Mouse (Mus musculus) neural tube, embryonic 14.5 days (tissue): ENCODE measurements around the gene Olfr1443. TPM values are rescaled to one million over a fixed set of nuclear protein-coding genes. Genes with fewer than 3 reads are reported as not detected.
"Not testable (repeated sequence)": the region's sequence is repeated elsewhere in the genome, so short reads cannot be mapped to it uniquely, and the experiment has no call there.

Experiments
- ATAC-seq: fragments of 200-750 bp; cut with Nextera tagmentation; 2 replicates; pipeline ENCODE4 v1.8.0; 2017; ENCODE audit warnings: low read depth, mild to moderate bottlenecking, moderate TSS enrichment, moderate library complexity
- H3K27ac ChIP-seq: fragments of 300-500 bp; sonication (generic); 2 replicates; pipeline ENCODE4 v1.5.1; 2014; ENCODE audit warnings: low read depth, mild to moderate bottlenecking, control low read depth, low read length, moderate library complexity, mixed read lengths
- H3K27me3 ChIP-seq: fragments of 300-500 bp; sonication (generic); 2 replicates; pipeline ENCODE4 v1.6.1; 2014; ENCODE audit warnings: low read length; ENCODE audit not compliant: control insufficient read depth, insufficient read depth
- H3K36me3 ChIP-seq: fragments of 300-500 bp; sonication (generic); 2 replicates; pipeline ENCODE4 v1.6.1; 2014; ENCODE audit warnings: low read length, mixed read lengths; ENCODE audit not compliant: control insufficient read depth, insufficient read depth
- H3K4me1 ChIP-seq: fragments of 300-500 bp; sonication (generic); 2 replicates; pipeline ENCODE4 v1.6.1; 2014; ENCODE audit warnings: low read length; ENCODE audit not compliant: control insufficient read depth, insufficient read depth
- H3K4me2 ChIP-seq: fragments of 300-500 bp; sonication (generic); 2 replicates; pipeline ENCODE4 v1.6.1; 2014; ENCODE audit warnings: mild to moderate bottlenecking, low read depth, low read length, control low read depth
- H3K4me3 ChIP-seq: fragments of 300-500 bp; sonication (generic); 2 replicates; pipeline ENCODE4 v1.5.1; 2014; ENCODE audit warnings: low read depth, low read length, control low read depth, mixed read lengths
- H3K9ac ChIP-seq: fragments of 300-500 bp; sonication (generic); replicated peaks from 2 replicates; pipeline ENCODE4 v1.6.1; 2014; ENCODE audit warnings: low read depth, mild to moderate bottlenecking, control low read depth, low read length, mixed read lengths
- H3K9me3 ChIP-seq: fragments of 300-500 bp; sonication (generic); 2 replicates; pipeline ENCODE4 v1.6.1; 2016; ENCODE audit warnings: low read length; ENCODE audit not compliant: control insufficient read depth
- WGBS: fragments of 180-500 bp; shearing (Covaris S2); extraction: QIAGEN DNeasy Blood & Tissue Kit; methylation state at CpG from one replicate; pipeline ENCODE4 v1.1.7; 2014; 5-methylcytosine and 5-hydroxymethylcytosine counted together
- polyA plus RNA-seq: library from polyadenylated mRNA; unstranded; fragments of >200 nt; fragmentation: Nextera tagmentation; extraction: Ambion mirVana; gene quantifications from 2 replicates; pipeline ENCODE4 v1.2.1, GENCODE M21; 2014

Olfr1443 gene
- not detected in 2 replicates for polyA plus RNA-seq

GRCm38 (mm10) chr19:12677812-12678211 lies at the start of gene Olfr1443:
Gene Olfr1443 (plus strand): TSS chr19:12678112.
- WGBS: 74% methylated on average over 3 of the region's 3 CpGs
- no peak within 1 kb of the TSS for H3K9ac ChIP-seq
- H3K27me3 ChIP-seq: no peaks in the 10 kb centered on the region
- no peak within 1 kb of the TSS for H3K4me3 ChIP-seq
- H3K9me3 ChIP-seq: no peaks in the 10 kb centered on the region
- no peak within 1 kb of the TSS for H3K4me2 ChIP-seq
- no peak within 1 kb of the TSS for H3K27ac ChIP-seq
- H3K36me3 ChIP-seq: no peaks in the 10 kb centered on the region
- ATAC-seq: no peak
- H3K4me1 ChIP-seq: no peaks in the 10 kb centered on the region

- no peaks in the 10 kb centered on the region for H3K27me3 ChIP-seq
- no peak for ATAC-seq
- WGBS: 88% methylated on average over 4 of the region's 4 CpGs
- no peaks in the 10 kb centered on the region for H3K4me1 ChIP-seq
- H3K27ac ChIP-seq: no peak within 1 kb of the TSS
- H3K4me2 ChIP-seq: no peak within 1 kb of the TSS
- H3K9ac ChIP-seq: no peak within 1 kb of the TSS
- H3K4me3 ChIP-seq: no peak within 1 kb of the TSS
- no peaks in the 10 kb centered on the region for H3K36me3 ChIP-seq
- H3K9me3 ChIP-seq: no peaks in the 10 kb centered on the region
These were observed 44.7 kb upstream of the Olfr1443 start, which contains the start of gene Glyat for GRCm38 (mm10) chr19:12633176-12633575. Gene Glyat (plus strand): TSS chr19:12633308.

- WGBS: 88% methylated on average over 3 of the region's 3 CpGs
- no peak overlapping the region for H3K9ac ChIP-seq
- no peaks in the 10 kb centered on the region for H3K4me1 ChIP-seq
- H3K9me3 ChIP-seq: no peaks in the 10 kb centered on the region
- H3K27ac ChIP-seq: no peak overlapping the region
- no peaks in the 10 kb centered on the region for H3K27me3 ChIP-seq
- no peak for ATAC-seq
- H3K4me3 ChIP-seq: no peak overlapping the region
- no peak overlapping the region for H3K4me2 ChIP-seq
- H3K36me3 ChIP-seq: no peaks in the 10 kb centered on the region
These were observed 43.7 kb upstream of the Olfr1443 start for GRCm38 (mm10) chr19:12634259-12634658.

- ATAC-seq: no peak
- no peak overlapping the region for H3K4me2 ChIP-seq
- no peak overlapping the region for H3K27ac ChIP-seq
- H3K4me1 ChIP-seq: no peaks in the 10 kb centered on the region
- no peaks in the 10 kb centered on the region for H3K27me3 ChIP-seq
- WGBS: 93% methylated on average over 4 of the region's 4 CpGs
- no peak overlapping the region for H3K9ac ChIP-seq
- no peaks in the 10 kb centered on the region for H3K9me3 ChIP-seq
- H3K4me3 ChIP-seq: no peak overlapping the region
- no peaks in the 10 kb centered on the region for H3K36me3 ChIP-seq
These were observed 42.9 kb upstream of the Olfr1443 start for GRCm38 (mm10) chr19:12634963-12635362.

GRCm38 (mm10) chr19:12636863-12637262 lies 41.0 kb upstream of the Olfr1443 start:
- no peak for ATAC-seq
- H3K4me3 ChIP-seq: no peak overlapping the region
- no peaks in the 10 kb centered on the region for H3K27me3 ChIP-seq
- H3K4me2 ChIP-seq: no peak overlapping the region
- no peaks in the 10 kb centered on the region for H3K4me1 ChIP-seq
- WGBS: 82% methylated on average over 3 of the region's 3 CpGs
- no peak overlapping the region for H3K9ac ChIP-seq
- no peaks in the 10 kb centered on the region for H3K9me3 ChIP-seq
- no peaks in the 10 kb centered on the region for H3K36me3 ChIP-seq
- H3K27ac ChIP-seq: no peak overlapping the region

- Histone ChIP-seq H3K27ac (no peak overlapping the region), H3K9me3 (no peaks in the 10 kb centered on the region), H3K4me3 (no peak overlapping the region), H3K27me3 (no peaks in the 10 kb centered on the region), H3K36me3 (no peaks in the 10 kb centered on the region), H3K4me1 (no peaks in the 10 kb centered on the region), H3K4me2 (no peak overlapping the region), H3K9ac (no peak overlapping the region)
- 83% methylated on average over 1 of the region's 1 CpGs for WGBS
- ATAC-seq: no peak
These were observed 39.9 kb upstream of the Olfr1443 start for GRCm38 (mm10) chr19:12638049-12638448.

GRCm38 (mm10) chr19:12649511-12649910 lies 28.4 kb upstream of the Olfr1443 start:
- H3K4me1 ChIP-seq: no peaks in the 10 kb centered on the region
- no peak overlapping the region for H3K4me2 ChIP-seq
- H3K27ac ChIP-seq: no peak overlapping the region
- no peaks in the 10 kb centered on the region for H3K27me3 ChIP-seq
- ATAC-seq: no peak
- H3K4me3 ChIP-seq: no peak overlapping the region
- H3K9me3 ChIP-seq: no peaks in the 10 kb centered on the region
- no peak overlapping the region for H3K9ac ChIP-seq
- no peaks in the 10 kb centered on the region for H3K36me3 ChIP-seq

GRCm38 (mm10) chr19:12666156-12666555 lies 11.8 kb upstream of the Olfr1443 start:
- ATAC-seq: no peak
- no peaks in the 10 kb centered on the region for H3K4me1 ChIP-seq
- WGBS: 85% methylated on average over 1 of the region's 1 CpGs

GRCm38 (mm10) chr19:12668601-12669000 lies 9.3 kb upstream of the Olfr1443 start:
- not testable (repeated sequence) for ATAC-seq, H3K4me3 ChIP-seq, H3K27me3 ChIP-seq, H3K27ac ChIP-seq, H3K9ac ChIP-seq, H3K9me3 ChIP-seq, H3K4me1 ChIP-seq, H3K36me3 ChIP-seq, H3K4me2 ChIP-seq
- WGBS: 93% methylated on average over 3 of the region's 3 CpGs

More at GRCm38 (mm10) chr19:12666156-12666555, 11.8 kb upstream of the Olfr1443 start:
- Histone ChIP-seq H3K4me3 (no peak overlapping the region), H3K4me2 (no peak overlapping the region), H3K36me3 (no peaks in the 10 kb centered on the region), H3K9ac (no peak overlapping the region), H3K9me3 (no peaks in the 10 kb centered on the region), H3K27me3 (no peaks in the 10 kb centered on the region), H3K27ac (no peak overlapping the region)

GRCm38 (mm10) chr19:12670139-12670538 lies 7.8 kb upstream of the Olfr1443 start, which contains the start of gene Olfr1442:
Gene Olfr1442 (plus strand): TSS chr19:12670439.
- Histone ChIP-seq H3K4me2 (no peak within 1 kb of the TSS), H3K9me3 (no peaks in the 10 kb centered on the region), H3K4me1 (no peaks in the 10 kb centered on the region), H3K27me3 (no peaks in the 10 kb centered on the region), H3K9ac (no peak within 1 kb of the TSS), H3K4me3 (no peak within 1 kb of the TSS), H3K27ac (no peak within 1 kb of the TSS), H3K36me3 (no peaks in the 10 kb centered on the region)
- ATAC-seq: no peak
